Mouse (Mus musculus): ENCODE measurements around the gene Med26.

DNA sequence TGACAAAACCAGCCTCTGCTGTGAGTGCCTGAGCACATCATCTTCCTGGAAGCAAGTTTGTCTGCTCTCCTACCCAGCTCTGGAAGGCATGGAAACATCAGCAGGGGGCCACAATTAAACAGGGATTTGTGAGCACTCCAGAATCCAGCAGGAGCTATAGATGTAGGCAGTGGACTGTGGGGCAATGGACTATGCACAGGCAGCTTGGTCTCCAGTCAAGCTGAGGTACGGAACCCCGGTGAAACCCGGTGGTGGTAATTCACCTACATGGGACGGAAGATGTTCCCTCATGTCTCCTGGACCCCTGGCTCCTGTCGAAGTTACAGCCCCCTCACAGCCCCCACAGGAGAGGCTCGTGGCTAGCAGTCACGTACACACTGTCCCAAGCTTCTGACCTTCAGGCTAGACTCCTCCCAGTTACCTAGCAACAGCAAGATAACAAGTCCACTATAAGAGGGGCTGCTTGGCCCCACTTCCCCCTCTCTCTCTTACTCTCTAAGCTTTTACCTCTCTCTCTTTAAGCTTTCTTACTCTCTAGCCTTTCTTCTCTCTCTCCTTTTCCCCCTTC, 30.6 kb downstream of the Med26 start:
- no peak for TF ChIP-seq CTCF (IDR thresholded peaks at IDR 0.05 in 2 of 3, conservative IDR thresholded peaks at IDR 0.05 in 1 of 3; ENCODE audit: control insufficient read depth in 1 of 3, insufficient read depth in 1 of 3, low read depth in 2 of 3, low read length in 3 of 3, poor library complexity in 1 of 3, severe bottlenecking in 1 of 3)
- TF ChIP-seq POLR2AphosphoS2 (IDR thresholded peaks at IDR 0.05; ENCODE audit: low read length) = no peak
- TF ChIP-seq USF2 (IDR thresholded peaks at IDR 0.05; ENCODE audit: borderline replicate concordance in 1 of 2, insufficient read depth in 1 of 2, low read depth in 1 of 2, low read length in 2 of 2) = no peak
- no peak for TF ChIP-seq UBTF (IDR thresholded peaks at IDR 0.05; ENCODE audit: borderline replicate concordance, insufficient read depth, low read depth, low read length)
